Mouse (Mus musculus): ENCODE measurements around the gene Pmis2. TPM values are rescaled to one million over a fixed set of nuclear protein-coding genes. Genes with fewer than 3 reads are reported as not detected.

The Pmis2 gene
- polyA plus RNA-seq, 1 experiment from 2014 or later, result not detected

GRCm38 (mm10) chr7:30633762-30634412 is 37.5 kb downstream of the Pmis2 start:
- peak overlapping the region; percentile 60 for H3K4me2 ChIP-seq
- WGBS, result 11% methylated on average over 27 of the region's 27 CpGs
- 0 out of 2 replicates have a peak overlapping the region, but pooled peaks have one; percentile 39 for H3K4me3 ChIP-seq
- H3K27ac ChIP-seq (replicated peaks), result no peak overlapping the region
- H3K9me3 ChIP-seq, result no peaks in the 10 kb centered on the region
- peaks cover 21% of the 10 kb centered on the region for H3K4me1 ChIP-seq
- peaks cover 77% of the 10 kb centered on the region for H3K27me3 ChIP-seq (replicated peaks)
- H3K9ac ChIP-seq, result peak overlapping the region; percentile 61; the same call in 1 of the 2 replicates
- H3K36me3 ChIP-seq, result no peaks in the 10 kb centered on the region
- no peak for ATAC-seq (ENCODE audit: extremely low read depth, insufficient number of reproducible peaks, low FRiP score, low TSS enrichment)

- Histone ChIP-seq H3K27ac (replicated peaks) (no peak overlapping the region), H3K4me1 (peaks cover 12% of the 10 kb centered on the region), H3K9me3 (no peaks in the 10 kb centered on the region), H3K9ac (no peak overlapping the region), H3K36me3 (peaks cover 8% of the 10 kb centered on the region), H3K27me3 (replicated peaks) (peaks cover 54% of the 10 kb centered on the region), H3K4me3 (no peak overlapping the region), H3K4me2 (no peak overlapping the region)
- no peak for ATAC-seq (ENCODE audit: extremely low read depth, insufficient number of reproducible peaks, low FRiP score, low TSS enrichment)
Observed at GRCm38 (mm10) chr7:30629013-30629412, 42.4 kb downstream of the Pmis2 start.

GRCm38 (mm10) chr7:30626647-30627046 is 44.8 kb downstream of the Pmis2 start:
- Histone ChIP-seq H3K27me3 (replicated peaks) (peaks cover 31% of the 10 kb centered on the region), H3K36me3 (peaks cover 31% of the 10 kb centered on the region), H3K4me2 (peak overlapping the region; percentile 93), H3K9ac (no peak overlapping the region), H3K9me3 (no peaks in the 10 kb centered on the region), H3K27ac (replicated peaks) (no peak overlapping the region), H3K4me1 (peaks cover 22% of the 10 kb centered on the region), H3K4me3 (no peak overlapping the region)
- no peak for ATAC-seq (ENCODE audit: extremely low read depth, insufficient number of reproducible peaks, low FRiP score, low TSS enrichment)
- WGBS, result 79% methylated on average over 5 of the region's 5 CpGs

- peak; percentile 78; the same call in 1 of the 2 replicates for ATAC-seq (ENCODE audit: extremely low read depth, insufficient number of reproducible peaks, low FRiP score, low TSS enrichment)
- Histone ChIP-seq H3K9ac (peak within 1 kb of the TSS; percentile 96), H3K36me3 (peaks cover 39% of the 10 kb centered on the region), H3K4me3 (peak within 1 kb of the TSS; percentile 93), H3K4me2 (peak within 1 kb of the TSS; percentile 93), H3K27me3 (replicated peaks) (peaks cover 22% of the 10 kb centered on the region), H3K27ac (replicated peaks) (peak within 1 kb of the TSS; percentile 76), H3K9me3 (no peaks in the 10 kb centered on the region), H3K4me1 (peaks cover 22% of the 10 kb centered on the region)
- 1% methylated on average over 44 of the region's 44 CpGs for WGBS
Observed at GRCm38 (mm10) chr7:30625530-30626384, 45.6 kb downstream of the Pmis2 start, which contains the start of gene Cox6b1. TSS of gene Cox6b1 (minus strand) at chr7:30626151.

Other genes with a start within 250 kb of the Pmis2 start
- 1.2 and 1.4 TPM in 2 replicates for gene Nfkbid, start 249.9 kb downstream of the Pmis2 start, polyA plus RNA-seq (2015; fragmentation: Nextera tagmentation; extraction: Ambion mirVana)
- 26.8 and 29.5 TPM in 2 replicates for gene Aplp1, start 226.1 kb downstream of the Pmis2 start, polyA plus RNA-seq (2015; fragmentation: Nextera tagmentation; extraction: Ambion mirVana)
- gene Kirrel2, start 213.9 kb downstream of the Pmis2 start, polyA plus RNA-seq (2015; fragmentation: Nextera tagmentation; extraction: Ambion mirVana), result 0.45 and 0.49 TPM in 2 replicates
- gene Nphs1, start 213.3 kb downstream of the Pmis2 start, polyA plus RNA-seq (2015; fragmentation: Nextera tagmentation; extraction: Ambion mirVana), result 0.12 TPM in 1 of 2 replicates, not detected in the other
- gene Prodh2, start 178.0 kb downstream of the Pmis2 start, polyA plus RNA-seq (2015; fragmentation: Nextera tagmentation; extraction: Ambion mirVana), result 0.13 and 1.0 TPM in 2 replicates
- 8.0 and 9.3 TPM in 2 replicates for gene Arhgap33, start 136.5 kb downstream of the Pmis2 start, polyA plus RNA-seq (2015; fragmentation: Nextera tagmentation; extraction: Ambion mirVana)
- gene Hspb6, start 119.4 kb downstream of the Pmis2 start, polyA plus RNA-seq (2015; fragmentation: Nextera tagmentation; extraction: Ambion mirVana), result 76.6 and 86.4 TPM in 2 replicates
- 8.7 and 9.6 TPM in 2 replicates for gene Proser3, start 119.3 kb downstream of the Pmis2 start, polyA plus RNA-seq (2015; fragmentation: Nextera tagmentation; extraction: Ambion mirVana)
- gene Lin37, start 111.8 kb downstream of the Pmis2 start, polyA plus RNA-seq (2015; fragmentation: Nextera tagmentation; extraction: Ambion mirVana), result 31.0 and 36.9 TPM in 2 replicates
- gene U2af1l4, start 108.3 kb downstream of the Pmis2 start, polyA plus RNA-seq (2015; fragmentation: Nextera tagmentation; extraction: Ambion mirVana), result 85.6 and 92.3 TPM in 2 replicates
- gene Gm49396, start 108.3 kb downstream of the Pmis2 start, polyA plus RNA-seq (2015; fragmentation: Nextera tagmentation; extraction: Ambion mirVana), result 7.4 and 8.4 TPM in 2 replicates
- 114 and 116 TPM in 2 replicates for gene Psenen, start 108.0 kb downstream of the Pmis2 start, polyA plus RNA-seq (2015; fragmentation: Nextera tagmentation; extraction: Ambion mirVana)
- 3.5 and 3.6 TPM in 2 replicates for gene Igflr1, start 106.2 kb downstream of the Pmis2 start, polyA plus RNA-seq (2015; fragmentation: Nextera tagmentation; extraction: Ambion mirVana)
- 4.4 and 5.7 TPM in 2 replicates for gene Kmt2b, start 82.9 kb downstream of the Pmis2 start, polyA plus RNA-seq (2015; fragmentation: Nextera tagmentation; extraction: Ambion mirVana)
- gene Zbtb32, start 72.7 kb downstream of the Pmis2 start, polyA plus RNA-seq (2015; fragmentation: Nextera tagmentation; extraction: Ambion mirVana), result 0.13 and 0.19 TPM in 2 replicates
- 0.33 and 0.37 TPM in 2 replicates for gene Upk1a, start 58.8 kb downstream of the Pmis2 start, polyA plus RNA-seq (2015; fragmentation: Nextera tagmentation; extraction: Ambion mirVana)
- gene Cox6b1, start 45.5 kb downstream of the Pmis2 start, polyA plus RNA-seq (2015; fragmentation: Nextera tagmentation; extraction: Ambion mirVana), result 1,963 and 2,109 TPM in 2 replicates
- 0.33 and 0.37 TPM in 2 replicates for gene Etv2, start 35.8 kb downstream of the Pmis2 start, polyA plus RNA-seq (2015; fragmentation: Nextera tagmentation; extraction: Ambion mirVana)
- 79.5 and 88.4 TPM in 2 replicates for gene Rbm42, start 21.3 kb downstream of the Pmis2 start, polyA plus RNA-seq (2015; fragmentation: Nextera tagmentation; extraction: Ambion mirVana)
- gene Haus5, start 6.6 kb downstream of the Pmis2 start, polyA plus RNA-seq (2015; fragmentation: Nextera tagmentation; extraction: Ambion mirVana), result 30.1 and 32.3 TPM in 2 replicates
- 1.9 TPM in 2 replicates for gene 2200002J24Rik, start 27.3 kb upstream of the Pmis2 start, polyA plus RNA-seq (2015; fragmentation: Nextera tagmentation; extraction: Ambion mirVana)
- 0.46 and 1.0 TPM in 2 replicates for gene Atp4a, start 40.6 kb upstream of the Pmis2 start, polyA plus RNA-seq (2015; fragmentation: Nextera tagmentation; extraction: Ambion mirVana)
- 165 and 182 TPM in 2 replicates for gene Tmem147, start 57.9 kb upstream of the Pmis2 start, polyA plus RNA-seq (2015; fragmentation: Nextera tagmentation; extraction: Ambion mirVana)
- 0.20 and 0.64 TPM in 2 replicates for gene Gapdhs, start 72.1 kb upstream of the Pmis2 start, polyA plus RNA-seq (2015; fragmentation: Nextera tagmentation; extraction: Ambion mirVana)
- gene Sbsn, start 79.9 kb upstream of the Pmis2 start, polyA plus RNA-seq (2015; fragmentation: Nextera tagmentation; extraction: Ambion mirVana), result 0.47 and 0.68 TPM in 2 replicates
- 0.71 and 1.2 TPM in 2 replicates for gene Dmkn, start 92.2 kb upstream of the Pmis2 start, polyA plus RNA-seq (2015; fragmentation: Nextera tagmentation; extraction: Ambion mirVana)
- 0.41 and 0.53 TPM in 2 replicates for gene Krtdap, start 116.3 kb upstream of the Pmis2 start, polyA plus RNA-seq (2015; fragmentation: Nextera tagmentation; extraction: Ambion mirVana)
- gene Ffar2, start 152.2 kb upstream of the Pmis2 start, polyA plus RNA-seq (2015; fragmentation: Nextera tagmentation; extraction: Ambion mirVana), result not detected in 2 replicates
- not detected in 2 replicates for gene Ffar3, start 184.6 kb upstream of the Pmis2 start, polyA plus RNA-seq (2015; fragmentation: Nextera tagmentation; extraction: Ambion mirVana)
- gene Ffar1, start 190.0 kb upstream of the Pmis2 start, polyA plus RNA-seq (2015; fragmentation: Nextera tagmentation; extraction: Ambion mirVana), result not detected in 2 replicates
- not detected in 2 replicates for gene Cd22, start 208.7 kb upstream of the Pmis2 start, polyA plus RNA-seq (2015; fragmentation: Nextera tagmentation; extraction: Ambion mirVana)
- gene Mag, start 243.3 kb upstream of the Pmis2 start, polyA plus RNA-seq (2015; fragmentation: Nextera tagmentation; extraction: Ambion mirVana), result 0.08 and 0.10 TPM in 2 replicates